Mouse (Mus musculus) megakaryocyte, adult 5-6 weeks (primary cell): ENCODE measurements at regions not wholly inside any gene's neighbourhood (a gene's known extent, or its start where the extent isn't known, plus 50 kb on each side); places are given as distances from the start of the nearest gene placed in this dataset.

Experiments used
- ATAC-seq: 2 replicates; pipeline ENCODE4 v1.8.0; 2016; ENCODE audit warnings: mild to moderate bottlenecking, inconsistent platforms; ENCODE audit not compliant: poor library complexity, severe bottlenecking

GRCm38 (mm10) chr1:35858342-35858741 lies 209.9 kb upstream of the Hs6st1 start:
- ATAC-seq: no peak

GRCm38 (mm10) chr1:35860779-35861178 lies 207.4 kb upstream of the Hs6st1 start:
- ATAC-seq: peak; percentile 92

- no peak for ATAC-seq
Observed at GRCm38 (mm10) chr1:35862196-35862595, 206.0 kb upstream of the Hs6st1 start.

GRCm38 (mm10) chr1:35862661-35863060 lies 205.5 kb upstream of the Hs6st1 start:
- no peak for ATAC-seq

GRCm38 (mm10) chr1:35864246-35864645 lies 204.0 kb upstream of the Hs6st1 start:
- no peak for ATAC-seq

GRCm38 (mm10) chr1:35865263-35865662 lies 202.9 kb upstream of the Hs6st1 start:
- ATAC-seq: no peak

- no peak for ATAC-seq
Observed at GRCm38 (mm10) chr1:35866643-35867042, 201.6 kb upstream of the Hs6st1 start.

- peak; percentile 66 for ATAC-seq
Observed at GRCm38 (mm10) chr1:35869381-35870143, 198.6 kb upstream of the Hs6st1 start.

GRCm38 (mm10) chr1:35870144-35870827 lies 197.9 kb upstream of the Hs6st1 start:
- ATAC-seq: no peak

GRCm38 (mm10) chr1:35873038-35873437 lies 195.2 kb upstream of the Hs6st1 start:
- no peak for ATAC-seq

- no peak for ATAC-seq
Observed at GRCm38 (mm10) chr1:35875210-35875811, 192.9 kb upstream of the Hs6st1 start.

- no peak for ATAC-seq
Observed at GRCm38 (mm10) chr1:35878426-35878825, 189.8 kb upstream of the Hs6st1 start.

GRCm38 (mm10) chr1:35879388-35880093 lies 188.7 kb upstream of the Hs6st1 start:
- no peak for ATAC-seq

- ATAC-seq: no peak
Observed at GRCm38 (mm10) chr1:35880562-35881265, 187.5 kb upstream of the Hs6st1 start.

GRCm38 (mm10) chr1:35881521-35881920 lies 186.7 kb upstream of the Hs6st1 start:
- no peak for ATAC-seq

- no peak for ATAC-seq
Observed at GRCm38 (mm10) chr1:35882101-35882500, 186.1 kb upstream of the Hs6st1 start.

- 0 out of 2 replicates have a peak, but pooled peaks have one; percentile 18 for ATAC-seq
Observed at GRCm38 (mm10) chr1:35889731-35890499, 178.3 kb upstream of the Hs6st1 start.

GRCm38 (mm10) chr1:35890500-35890900 lies 177.7 kb upstream of the Hs6st1 start:
- peak; percentile 78 for ATAC-seq

GRCm38 (mm10) chr1:35899536-35899935 lies 168.7 kb upstream of the Hs6st1 start:
- ATAC-seq: no peak

GRCm38 (mm10) chr1:35904001-35904547 lies 164.1 kb upstream of the Hs6st1 start:
- ATAC-seq: no peak
